Mouse (Mus musculus): ENCODE results near the gene Ly6g5b. TPM values are rescaled to one million over a fixed set of nuclear protein-coding genes. Genes with fewer than 3 reads are reported as not detected.

The Ly6g5b gene
- polyA plus RNA-seq, 1 experiment: 3.1 TPM

GRCm38 (mm10) chr17:35104754-35105153 lies 10.5 kb downstream of the Ly6g5b start:
- Histone ChIP-seq H3K27me3 (ENCODE audit: control insufficient read depth, insufficient read depth, low read length) (no peaks in the 10 kb centered on the region), H3K36me3 (ENCODE audit: control insufficient read depth, insufficient read depth, low read length) (no peaks in the 10 kb centered on the region; the same call in 1 of the 2 replicates), H3K4me1 (ENCODE audit: control insufficient read depth, insufficient read depth, low read length) (peaks cover 2% of the 10 kb centered on the region), H3K4me3 (ENCODE audit: control insufficient read depth, low read depth, low read length) (no peak overlapping the region), H3K27ac (ENCODE audit: control insufficient read depth, insufficient read depth, low read depth, low read length) (no peak overlapping the region)
- TF ChIP-seq CTCF (IDR thresholded peaks at IDR 0.05; ENCODE audit: control insufficient read depth, insufficient read depth, insufficient replicate concordance, low read depth, low read length) (no peak), POLR2A (IDR thresholded peaks at IDR 0.05; ENCODE audit: control insufficient read depth, low read depth, low read length) (no peak)

DNA sequence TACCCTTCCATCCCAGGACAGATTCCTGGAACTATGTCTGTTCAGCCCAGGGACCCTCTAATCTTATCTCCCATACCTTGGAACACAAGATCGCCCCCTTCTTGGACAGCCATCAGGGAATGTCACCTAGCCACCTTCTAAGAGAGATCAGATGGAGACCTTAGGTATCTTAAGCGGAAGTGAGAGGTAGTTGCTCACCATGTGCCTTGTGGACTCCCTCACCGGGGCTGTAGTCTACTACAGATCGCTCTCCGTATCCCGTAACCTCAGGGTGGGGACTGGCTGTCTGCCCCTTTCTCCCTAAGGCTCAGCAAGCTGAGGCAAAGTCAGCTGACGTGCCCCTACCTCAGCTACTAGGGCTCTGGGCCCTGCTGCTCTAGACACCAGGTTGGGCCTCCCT lies 11.1 kb downstream of the Ly6g5b start:
- Histone ChIP-seq H3K27me3 (ENCODE audit: control insufficient read depth, insufficient read depth, low read length) (no peaks in the 10 kb centered on the region), H3K36me3 (ENCODE audit: control insufficient read depth, insufficient read depth, low read length) (no peaks in the 10 kb centered on the region; the same call in 1 of the 2 replicates), H3K4me1 (ENCODE audit: control insufficient read depth, insufficient read depth, low read length) (peaks cover 2% of the 10 kb centered on the region), H3K27ac (ENCODE audit: control insufficient read depth, insufficient read depth, low read depth, low read length) (no peak overlapping the region), H3K4me3 (ENCODE audit: control insufficient read depth, low read depth, low read length) (no peak overlapping the region)
- no peak for TF ChIP-seq POLR2A (IDR thresholded peaks at IDR 0.05; ENCODE audit: control insufficient read depth, low read depth, low read length)
- TF ChIP-seq CTCF (IDR thresholded peaks at IDR 0.05; ENCODE audit: control insufficient read depth, insufficient read depth, insufficient replicate concordance, low read depth, low read length): no peak

- Histone ChIP-seq H3K27ac (ENCODE audit: control insufficient read depth, insufficient read depth, low read depth, low read length) (no peak overlapping the region), H3K36me3 (ENCODE audit: control insufficient read depth, insufficient read depth, low read length) (no peaks in the 10 kb centered on the region; the same call in 1 of the 2 replicates), H3K4me3 (ENCODE audit: control insufficient read depth, low read depth, low read length) (no peak overlapping the region), H3K4me1 (ENCODE audit: control insufficient read depth, insufficient read depth, low read length) (no peaks in the 10 kb centered on the region), H3K27me3 (ENCODE audit: control insufficient read depth, insufficient read depth, low read length) (no peaks in the 10 kb centered on the region)
- TF ChIP-seq CTCF (IDR thresholded peaks at IDR 0.05; ENCODE audit: control insufficient read depth, insufficient read depth, insufficient replicate concordance, low read depth, low read length): no peak
- no peak for TF ChIP-seq POLR2A (IDR thresholded peaks at IDR 0.05; ENCODE audit: control insufficient read depth, low read depth, low read length)
These were observed 12.0 kb downstream of the Ly6g5b start for GRCm38 (mm10) chr17:35103221-35103690.

GRCm38 (mm10) chr17:35102299-35102698 lies 12.9 kb downstream of the Ly6g5b start:
- Histone ChIP-seq H3K4me1 (ENCODE audit: control insufficient read depth, insufficient read depth, low read length) (no peaks in the 10 kb centered on the region), H3K36me3 (ENCODE audit: control insufficient read depth, insufficient read depth, low read length) (no peaks in the 10 kb centered on the region; the same call in 1 of the 2 replicates), H3K4me3 (ENCODE audit: control insufficient read depth, low read depth, low read length) (no peak overlapping the region), H3K27me3 (ENCODE audit: control insufficient read depth, insufficient read depth, low read length) (no peaks in the 10 kb centered on the region), H3K27ac (ENCODE audit: control insufficient read depth, insufficient read depth, low read depth, low read length) (no peak overlapping the region)
- TF ChIP-seq CTCF (IDR thresholded peaks at IDR 0.05; ENCODE audit: control insufficient read depth, insufficient read depth, insufficient replicate concordance, low read depth, low read length) (no peak), POLR2A (IDR thresholded peaks at IDR 0.05; ENCODE audit: control insufficient read depth, low read depth, low read length) (no peak)

DNA sequence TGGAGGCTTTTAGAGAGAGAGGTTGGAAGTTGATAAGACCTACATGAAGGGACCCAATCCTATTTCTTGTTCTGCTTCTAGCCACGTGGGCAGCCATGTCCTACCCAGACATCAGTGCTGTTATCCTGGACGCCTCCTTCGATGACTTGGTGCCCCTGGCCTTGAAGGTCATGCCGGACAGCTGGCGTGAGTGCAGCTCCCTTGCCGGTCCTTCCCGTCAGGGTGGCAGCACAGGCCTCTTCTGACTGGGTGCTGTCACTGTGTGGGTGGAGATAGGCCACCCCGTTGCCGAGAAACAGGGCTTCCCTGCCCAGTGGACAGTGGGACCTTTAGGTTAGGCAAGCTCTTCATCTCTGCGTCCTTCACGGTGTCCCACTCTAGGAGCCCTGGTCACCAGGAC lies 14.1 kb downstream of the Ly6g5b start:
- H3K4me3 ChIP-seq (ENCODE audit: control insufficient read depth, low read depth, low read length): no peak overlapping the region
- no peak for TF ChIP-seq CTCF (IDR thresholded peaks at IDR 0.05; ENCODE audit: control insufficient read depth, insufficient read depth, insufficient replicate concordance, low read depth, low read length)
- no peak for TF ChIP-seq POLR2A (IDR thresholded peaks at IDR 0.05; ENCODE audit: control insufficient read depth, low read depth, low read length)
- no peak overlapping the region for H3K27ac ChIP-seq (ENCODE audit: control insufficient read depth, insufficient read depth, low read depth, low read length)
- H3K36me3 ChIP-seq (ENCODE audit: control insufficient read depth, insufficient read depth, low read length): no peaks in the 10 kb centered on the region; the same call in none of the 2 replicates
- no peaks in the 10 kb centered on the region for H3K4me1 ChIP-seq (ENCODE audit: control insufficient read depth, insufficient read depth, low read length)
- H3K27me3 ChIP-seq (ENCODE audit: control insufficient read depth, insufficient read depth, low read length): no peaks in the 10 kb centered on the region

- no peak overlapping the region for H3K27ac ChIP-seq (ENCODE audit: control insufficient read depth, insufficient read depth, low read depth, low read length)
- H3K36me3 ChIP-seq (ENCODE audit: control insufficient read depth, insufficient read depth, low read length): no peaks in the 10 kb centered on the region; the same call in none of the 2 replicates
- no peak for TF ChIP-seq CTCF (IDR thresholded peaks at IDR 0.05; ENCODE audit: control insufficient read depth, insufficient read depth, insufficient replicate concordance, low read depth, low read length)
- no peak for TF ChIP-seq POLR2A (IDR thresholded peaks at IDR 0.05; ENCODE audit: control insufficient read depth, low read depth, low read length)
These were observed 14.9 kb downstream of the Ly6g5b start for GRCm38 (mm10) chr17:35100196-35100765.

GRCm38 (mm10) chr17:35097164-35097655 lies 18.0 kb downstream of the Ly6g5b start:
- Histone ChIP-seq H3K27me3 (ENCODE audit: control insufficient read depth, insufficient read depth, low read length) (no peaks in the 10 kb centered on the region), H3K4me1 (ENCODE audit: control insufficient read depth, insufficient read depth, low read length) (no peaks in the 10 kb centered on the region), H3K4me3 (ENCODE audit: control insufficient read depth, low read depth, low read length) (no peak overlapping the region), H3K36me3 (ENCODE audit: control insufficient read depth, insufficient read depth, low read length) (no peaks in the 10 kb centered on the region; the same call in none of the 2 replicates), H3K27ac (ENCODE audit: control insufficient read depth, insufficient read depth, low read depth, low read length) (no peak overlapping the region)
- TF ChIP-seq POLR2A (IDR thresholded peaks at IDR 0.05; ENCODE audit: control insufficient read depth, low read depth, low read length): no peak
- no peak for TF ChIP-seq CTCF (IDR thresholded peaks at IDR 0.05; ENCODE audit: control insufficient read depth, insufficient read depth, insufficient replicate concordance, low read depth, low read length)

More at GRCm38 (mm10) chr17:35100196-35100765, 14.9 kb downstream of the Ly6g5b start:
- Histone ChIP-seq H3K27me3 (ENCODE audit: control insufficient read depth, insufficient read depth, low read length) (no peaks in the 10 kb centered on the region), H3K4me3 (ENCODE audit: control insufficient read depth, low read depth, low read length) (no peak overlapping the region), H3K4me1 (ENCODE audit: control insufficient read depth, insufficient read depth, low read length) (no peaks in the 10 kb centered on the region)
